Mouse (Mus musculus): ENCODE data around the gene Rnf166. TPM values are rescaled to one million over a fixed set of nuclear protein-coding genes. Genes with fewer than 3 reads are reported as not detected.

Gene Rnf166
- total and polyA plus RNA-seq, 3 experiments: 7.7 to 13.0 (median 8.5) TPM

DNA sequence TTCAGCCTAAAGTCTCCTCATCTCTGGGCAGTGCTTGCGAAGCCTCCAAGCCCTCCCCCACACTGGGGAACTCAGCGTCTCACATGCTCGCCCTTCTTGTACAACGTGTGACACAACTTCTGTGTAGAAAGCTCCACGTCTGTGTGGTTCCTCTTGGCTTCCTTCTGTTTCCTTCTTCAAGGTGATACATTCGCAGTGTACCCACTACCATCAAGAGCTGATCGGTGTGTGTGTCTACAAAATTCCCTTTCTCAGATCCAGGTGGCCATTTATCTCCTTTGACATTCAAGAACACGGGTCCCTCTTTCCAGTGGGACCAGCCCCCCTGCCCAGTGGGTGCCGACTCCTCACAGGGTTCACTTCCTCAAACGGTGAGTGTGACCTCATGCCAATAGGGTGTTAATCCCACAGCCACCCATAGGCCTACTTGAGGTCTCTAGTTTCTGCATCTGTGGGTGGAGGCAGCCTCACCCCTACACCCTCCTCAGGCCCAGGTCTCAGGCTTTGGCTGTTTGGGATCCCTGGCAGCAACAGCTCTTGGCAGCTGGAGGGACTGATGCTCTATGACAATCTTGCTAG lies 45.7 kb downstream of the Rnf166 start (continued):
- TF ChIP-seq ETS1 (conservative IDR thresholded peaks at IDR 0.05; ENCODE audit: low read depth, low read length) (peak; percentile 79), TBP (conservative IDR thresholded peaks at IDR 0.05; ENCODE audit: low read depth, low read length) (peak; percentile 45; the same call in 1 of the 2 replicates), KAT2A (IDR thresholded peaks at IDR 0.05; ENCODE audit: insufficient replicate concordance, low read length) (0 out of 2 replicates have a peak, but pooled peaks have one; percentile 19), NRF1 (IDR thresholded peaks at IDR 0.05; ENCODE audit: low read depth, low read length) (peak; percentile 38; the same call in 1 of the 2 replicates), RCOR1 (conservative IDR thresholded peaks at IDR 0.05; ENCODE audit: low read depth, low read length) (peak; percentile 72; the same call in 1 of the 2 replicates), EP300 (IDR thresholded peaks at IDR 0.05; ENCODE audit: low read length) (peak; percentile 69), ZMIZ1 (IDR thresholded peaks at IDR 0.05; ENCODE audit: low read depth, low read length) (peak; percentile 57)

DNA sequence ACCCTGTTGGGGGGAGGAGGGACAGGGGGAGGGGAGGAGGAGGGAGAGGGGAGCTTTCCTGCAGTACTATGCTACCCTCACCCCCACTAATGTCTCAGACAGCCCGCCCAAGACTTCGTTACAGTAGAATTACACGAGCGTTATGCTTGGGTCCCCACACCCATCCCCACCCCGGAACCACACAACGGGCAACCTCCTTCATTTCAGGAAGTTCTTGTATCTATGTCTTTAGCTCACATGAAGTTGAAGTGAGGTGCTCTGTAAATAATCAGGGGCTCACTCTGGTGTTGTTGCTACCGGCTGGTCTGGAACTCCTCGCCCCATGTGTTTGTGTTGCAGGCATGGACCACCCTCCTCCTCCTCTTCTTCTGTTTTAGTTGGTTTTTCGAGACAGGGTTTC lies 47.7 kb downstream of the Rnf166 start:
- H3K36me3 ChIP-seq (replicated peaks in 1 of 2; ENCODE audit: control insufficient read depth in 1 of 2, insufficient read depth in 1 of 2, low read length in 1 of 2): peaks cover 51 to 67% of the 10 kb centered on the region in 2 experiments
- no peaks in the 10 kb centered on the region for H3K9me3 ChIP-seq (replicated peaks; ENCODE audit: low read length)
- DNase-seq (ENCODE audit: extremely low read depth): no peak
- H3K27me3 ChIP-seq (replicated peaks): no peaks in the 10 kb centered on the region
- no peak overlapping the region for H3K27ac ChIP-seq (ENCODE audit: insufficient read depth, low read depth)
- in situ Hi-C loops (cut with MboI; ENCODE audit: low pct_ligation_motif_present, low pct_unique_long_range_greater_than_20kb, low sequenced_read_pairs): loop anchor here (25.0 kb wide), 1 partner anchor 841 kb away; the partner anchor contains the start of genes Fbxo31 and Map1lc3b
- dilution Hi-C loops (cut with MboI; ENCODE audit: extremely low pct_ligation_motif_present, extremely low pct_unique_long_range_greater_than_20kb, low sequenced_read_pairs): no loop called here
- H3K4me2 ChIP-seq (ENCODE audit: insufficient read depth, low read depth, poor library complexity, severe bottlenecking): no peak overlapping the region
- peak overlapping the region in 1 of 3 experiments; percentile 85 for H3K4me3 ChIP-seq (replicated peaks in 1 of 3; ENCODE audit: low read depth in 2 of 3, low read length in 2 of 3, poor library complexity in 1 of 3)
- H3K9ac ChIP-seq (ENCODE audit: insufficient read depth, low read depth): no peak overlapping the region
- H3K4me1 ChIP-seq (ENCODE audit: control insufficient read depth in 1 of 2, insufficient read depth in 2 of 2): peaks cover 29 to 63% of the 10 kb centered on the region in 2 experiments
- TF ChIP-seq MYC (IDR thresholded peaks at IDR 0.05; ENCODE audit: low read depth, low read length) (no peak), USF1 (IDR thresholded peaks at IDR 0.05; ENCODE audit: low read depth, low read length) (no peak), ZNF384 (IDR thresholded peaks at IDR 0.05; ENCODE audit: low read depth, low read length) (no peak), ZMIZ1 (IDR thresholded peaks at IDR 0.05; ENCODE audit: low read depth, low read length) (no peak), SIN3A (IDR thresholded peaks at IDR 0.05; ENCODE audit: low read length) (no peak), CTCF (conservative IDR thresholded peaks at IDR 0.05 in 1 of 2, IDR thresholded peaks at IDR 0.05 in 1 of 2; ENCODE audit: low read depth in 2 of 2, low read length in 2 of 2) (no peak), BHLHE40 (IDR thresholded peaks at IDR 0.05; ENCODE audit: low read depth, low read length) (no peak), NRF1 (IDR thresholded peaks at IDR 0.05; ENCODE audit: low read depth, low read length) (no peak), E2F4 (IDR thresholded peaks at IDR 0.05; ENCODE audit: insufficient replicate concordance, low read depth, low read length) (no peak), MAX (IDR thresholded peaks at IDR 0.05; ENCODE audit: low read length) (no peak), SMC3 (IDR thresholded peaks at IDR 0.05; ENCODE audit: low read depth, low read length) (no peak), POLR2AphosphoS2 (IDR thresholded peaks at IDR 0.05; ENCODE audit: low read depth, low read length) (no peak), KAT2A (IDR thresholded peaks at IDR 0.05; ENCODE audit: insufficient replicate concordance, low read length) (no peak), MAFK (IDR thresholded peaks at IDR 0.05; ENCODE audit: insufficient replicate concordance, low read length) (no peak), CHD1 (IDR thresholded peaks at IDR 0.05; ENCODE audit: low read depth, low read length) (no peak)
- peaks cover 44% of the 10 kb centered on the region for H3K79me2 ChIP-seq (replicated peaks; ENCODE audit: control insufficient read depth, extremely low read depth, insufficient read depth, poor library complexity, severe bottlenecking)

Measured in CH12.LX (cell line).